Mouse (Mus musculus): Measurements from ENCODE around the gene Olfr684.
A peak's percentile ranks its signal among the peaks of the same experiment; 100 is the strongest.

Gene Olfr684

GRCm38 (mm10) chr7:105163553-105163952 is at the start of gene Olfr684:
Olfr684 (minus strand) TSS chr7:105163653.
- DNase-seq (ENCODE audit: low read depth), result no peak

GRCm38 (mm10) chr7:105207385-105207784 is 43.9 kb upstream of the Olfr684 start, which contains the start of gene Olfr686:
Olfr686 (minus strand) TSS chr7:105207485.
- DNase-seq (ENCODE audit: low read depth), result no peak

DNA sequence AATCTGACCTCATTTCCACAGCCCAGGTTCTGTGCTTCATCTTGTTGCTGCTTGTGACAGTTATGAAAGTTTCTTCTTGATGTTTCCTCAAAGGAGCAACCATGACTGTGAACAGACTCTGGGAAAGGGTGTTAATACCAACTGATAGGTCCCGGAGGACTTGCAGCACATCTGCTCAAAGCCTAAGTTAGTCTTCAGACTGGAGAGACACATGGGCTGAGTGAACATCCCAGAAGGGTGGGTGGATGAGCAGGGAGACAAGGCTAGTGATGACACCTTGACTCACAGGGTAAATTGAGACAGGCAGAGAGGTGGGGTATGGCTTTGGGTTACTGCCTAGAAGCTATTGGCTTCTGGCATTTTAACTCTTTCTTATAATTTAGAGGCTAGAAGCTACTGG is 22.5 kb upstream of the Olfr684 start, which contains the start of gene Olfr685:
Gene Olfr685, minus strand, starts transcription at position 101 of the 400 bp plus-strand sequence.
- DNase-seq (ENCODE audit: low read depth), result no peak

GRCm38 (mm10) chr7:105170773-105171172 is 7.3 kb upstream of the Olfr684 start:
- peak; percentile 49 for DNase-seq (ENCODE audit: low read depth)

GRCm38 (mm10) chr7:105146912-105147311 is 16.5 kb downstream of the Olfr684 start, which contains the start of gene Olfr683:
Olfr683 (minus strand) TSS chr7:105147012.
- DNase-seq (ENCODE audit: low read depth), result no peak

GRCm38 (mm10) chr7:105141275-105141674 is 22.2 kb downstream of the Olfr684 start:
- DNase-seq (ENCODE audit: low read depth), result no peak

DNA sequence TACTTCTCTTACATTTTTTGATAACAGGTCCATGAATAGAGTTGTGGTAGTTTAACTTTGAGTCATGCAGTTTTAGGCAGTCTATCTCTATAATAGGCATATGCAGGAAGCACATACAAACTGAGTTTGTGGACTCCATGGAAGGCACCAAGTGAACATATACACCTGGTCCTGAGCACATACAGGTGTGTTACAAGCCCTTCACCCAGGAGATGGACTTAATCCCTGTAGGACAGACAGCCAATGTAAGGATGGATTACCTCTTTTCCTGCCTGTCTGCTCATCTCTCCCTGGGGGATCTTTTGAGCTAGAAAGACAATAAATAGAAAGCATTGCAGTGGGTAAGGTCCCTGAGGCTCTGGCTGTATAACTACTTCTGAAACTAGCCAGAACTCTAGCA is 46.9 kb downstream of the Olfr684 start, which contains the start of gene Olfr681:
Gene Olfr681, plus strand, starts transcription at position 301 of the 400 bp plus-strand sequence.
- DNase-seq (ENCODE audit: low read depth), result no peak

All from NIH3T3 (cell line).